Mouse (Mus musculus) erythroblast, embryonic 14.5 days (primary cell): ENCODE data around the gene Dzip1.

ENCODE experiments used
- GATA1 ChIP-seq: IDR thresholded peaks from 2 replicates; pipeline ENCODE4 v1.6.1; 2012; ENCODE audit warnings: low read length, inconsistent platforms, mixed read lengths
- TAL1 ChIP-seq: IDR thresholded peaks from 3 replicates; pipeline ENCODE4 v1.6.1; 2012; ENCODE audit warnings: low read length, inconsistent platforms, mixed read lengths

- TF ChIP-seq GATA1 (no peak), TAL1 (no peak)
These were observed 29.6 kb downstream of the Dzip1 start for GRCm38 (mm10) chr14:118895655-118896054.
